Mouse (Mus musculus) G1E (cell line): ENCODE measurements around the gene Rasgef1b. TPM values are rescaled to one million over a fixed set of nuclear protein-coding genes. Genes with fewer than 3 reads are reported as not detected.

Source experiments
- ATAC-seq: 2 replicates; pipeline ENCODE4 v1.8.0; 2016; ENCODE audit warnings: mild to moderate bottlenecking; ENCODE audit not compliant: insufficient number of reproducible peaks, poor library complexity, low FRiP score, severe bottlenecking; ENCODE audit errors: extremely low read depth
- DNase-seq: peaks from one replicate; pipeline ENCODE4 v3.0.0; 2012; ENCODE audit warnings: low spot score
- H3K27me3 ChIP-seq: 2 replicates; pipeline ENCODE4 v1.6.1; 2012; ENCODE audit warnings: mild to moderate bottlenecking, low read length, inconsistent platforms; ENCODE audit not compliant: insufficient read depth
- H3K36me3 ChIP-seq: replicated peaks from 2 replicates; pipeline ENCODE3; 2012; ENCODE audit warnings: mild to moderate bottlenecking, inconsistent platforms
- H3K4me1 ChIP-seq: 2 replicates; pipeline ENCODE4 v1.6.1; 2012; ENCODE audit warnings: low read depth, low read length, inconsistent platforms, mixed read lengths; ENCODE audit not compliant: insufficient read depth
- H3K4me3 ChIP-seq: 2 replicates; pipeline ENCODE4 v1.5.1; 2012; ENCODE audit warnings: low read depth, mild to moderate bottlenecking, inconsistent platforms, low read length, moderate library complexity, mixed read lengths
- H3K9me3 ChIP-seq: replicated peaks from 2 replicates; pipeline ENCODE4 v1.6.1; 2012; ENCODE audit warnings: inconsistent platforms
- CTCF ChIP-seq: IDR thresholded peaks from 2 replicates; pipeline ENCODE4 v1.5.1; 2012; ENCODE audit warnings: low read depth, low read length, inconsistent platforms, mixed read lengths
- GATA1 ChIP-seq: IDR thresholded peaks from 2 replicates; pipeline ENCODE4 v1.6.1; 2012; ENCODE audit warnings: borderline replicate concordance, low read length, inconsistent platforms, mixed read lengths
- GATA2 ChIP-seq: IDR thresholded peaks from 2 replicates; pipeline ENCODE4 v1.6.1; 2012; ENCODE audit warnings: low read depth, low read length, inconsistent platforms, borderline replicate concordance
- POLR2AphosphoS5 ChIP-seq: IDR thresholded peaks from 2 replicates; pipeline ENCODE4 v1.6.1; 2012; ENCODE audit warnings: low read depth, low read length, inconsistent platforms; ENCODE audit not compliant: insufficient replicate concordance
- TAL1 ChIP-seq: conservative IDR thresholded peaks from 2 replicates; pipeline ENCODE4 v1.6.1; 2012; ENCODE audit warnings: low read depth, low read length, inconsistent platforms, mixed read lengths
- polyA plus RNA-seq: library from polyadenylated mRNA; stranded (reverse); fragments of >175 nt; gene quantifications from 2 replicates; pipeline ENCODE4 v1.2.3, GENCODE M21; 2012
- total RNA-seq, 2 experiments: library from RNA; stranded (forward) in 1 of 2; stranded (reverse) in 1 of 2; fragments of 200-1000 nt in 1 of 2; fragments of >200 nt in 1 of 2; fragmentation: Nextera tagmentation in 1 of 2; gene quantifications; 2 replicates each; pipeline ENCODE4 v1.2.3; 2014 to 2017

Gene Rasgef1b
- total and polyA plus RNA-seq, 3 experiments: 0.38 TPM; not detected in 2

GRCm38 (mm10) chr5:99544664-99545494 lies 184.0 kb downstream of the Rasgef1b start:
- H3K9me3 ChIP-seq: peaks cover 61% of the 10 kb centered on the region
- no peak for ATAC-seq

GRCm38 (mm10) chr5:99541999-99542765 lies 186.7 kb downstream of the Rasgef1b start:
- H3K4me1 ChIP-seq: no peaks in the 10 kb centered on the region
- no peaks in the 10 kb centered on the region for H3K36me3 ChIP-seq
- peaks cover 52% of the 10 kb centered on the region for H3K9me3 ChIP-seq
- ATAC-seq (no peak), DNase-seq (no peak)
- TF ChIP-seq POLR2AphosphoS5 (no peak), GATA1 (no peak), TAL1 (no peak), GATA2 (no peak), CTCF (no peak)
- no peak overlapping the region for H3K4me3 ChIP-seq
- no peaks in the 10 kb centered on the region for H3K27me3 ChIP-seq

More at GRCm38 (mm10) chr5:99544664-99545494, 184.0 kb downstream of the Rasgef1b start:
- TF ChIP-seq GATA1 (no peak), POLR2AphosphoS5 (no peak), TAL1 (no peak), CTCF (no peak), GATA2 (no peak)
- Histone ChIP-seq H3K36me3 (no peaks in the 10 kb centered on the region), H3K4me3 (no peak overlapping the region), H3K4me1 (no peaks in the 10 kb centered on the region), H3K27me3 (no peaks in the 10 kb centered on the region)
- DNase-seq: no peak

GRCm38 (mm10) chr5:99541321-99541895 lies 187.5 kb downstream of the Rasgef1b start:
- Histone ChIP-seq H3K36me3 (no peaks in the 10 kb centered on the region), H3K4me3 (no peak overlapping the region), H3K9me3 (peaks cover 55% of the 10 kb centered on the region), H3K4me1 (no peaks in the 10 kb centered on the region), H3K27me3 (no peaks in the 10 kb centered on the region)
- no peak for DNase-seq
- ATAC-seq: no peak
- TF ChIP-seq GATA2: no peak
- no peak for TF ChIP-seq CTCF
- no peak for TF ChIP-seq GATA1
- TF ChIP-seq TAL1: no peak
- TF ChIP-seq POLR2AphosphoS5: no peak

GRCm38 (mm10) chr5:99533416-99533815 lies 195.4 kb downstream of the Rasgef1b start:
- TF ChIP-seq GATA2 (no peak), GATA1 (no peak), TAL1 (no peak), POLR2AphosphoS5 (no peak), CTCF (no peak)
- Histone ChIP-seq H3K4me1 (no peaks in the 10 kb centered on the region), H3K36me3 (no peaks in the 10 kb centered on the region), H3K27me3 (no peaks in the 10 kb centered on the region), H3K4me3 (no peak overlapping the region), H3K9me3 (peaks cover 65% of the 10 kb centered on the region)
- ATAC-seq (no peak), DNase-seq (no peak)

- Histone ChIP-seq H3K27me3 (no peaks in the 10 kb centered on the region), H3K4me3 (no peak overlapping the region), H3K4me1 (no peaks in the 10 kb centered on the region), H3K36me3 (no peaks in the 10 kb centered on the region), H3K9me3 (peaks cover 56% of the 10 kb centered on the region)
- DNase-seq (no peak), ATAC-seq (no peak)
- TF ChIP-seq POLR2AphosphoS5: no peak
- TF ChIP-seq GATA2: no peak
- no peak for TF ChIP-seq TAL1
- TF ChIP-seq GATA1: no peak
- no peak for TF ChIP-seq CTCF
Measured at GRCm38 (mm10) chr5:99526797-99527201, 202.1 kb downstream of the Rasgef1b start.

GRCm38 (mm10) chr5:99525649-99526048 lies 203.2 kb downstream of the Rasgef1b start:
- TF ChIP-seq TAL1 (no peak), GATA1 (no peak), CTCF (no peak), POLR2AphosphoS5 (no peak), GATA2 (no peak)
- H3K4me3 ChIP-seq: no peak overlapping the region
- no peaks in the 10 kb centered on the region for H3K4me1 ChIP-seq
- no peak for ATAC-seq
- no peaks in the 10 kb centered on the region for H3K27me3 ChIP-seq
- DNase-seq: no peak
- H3K36me3 ChIP-seq: no peaks in the 10 kb centered on the region
- peaks cover 55% of the 10 kb centered on the region for H3K9me3 ChIP-seq
